Mouse (Mus musculus): ENCODE measurements around the gene Chd1. TPM values are rescaled to one million over a fixed set of nuclear protein-coding genes. Genes with fewer than 3 reads are reported as not detected.

Gene Chd1
- total and polyA plus RNA-seq, 2 experiments = 2.5 to 17.2 TPM

DNA sequence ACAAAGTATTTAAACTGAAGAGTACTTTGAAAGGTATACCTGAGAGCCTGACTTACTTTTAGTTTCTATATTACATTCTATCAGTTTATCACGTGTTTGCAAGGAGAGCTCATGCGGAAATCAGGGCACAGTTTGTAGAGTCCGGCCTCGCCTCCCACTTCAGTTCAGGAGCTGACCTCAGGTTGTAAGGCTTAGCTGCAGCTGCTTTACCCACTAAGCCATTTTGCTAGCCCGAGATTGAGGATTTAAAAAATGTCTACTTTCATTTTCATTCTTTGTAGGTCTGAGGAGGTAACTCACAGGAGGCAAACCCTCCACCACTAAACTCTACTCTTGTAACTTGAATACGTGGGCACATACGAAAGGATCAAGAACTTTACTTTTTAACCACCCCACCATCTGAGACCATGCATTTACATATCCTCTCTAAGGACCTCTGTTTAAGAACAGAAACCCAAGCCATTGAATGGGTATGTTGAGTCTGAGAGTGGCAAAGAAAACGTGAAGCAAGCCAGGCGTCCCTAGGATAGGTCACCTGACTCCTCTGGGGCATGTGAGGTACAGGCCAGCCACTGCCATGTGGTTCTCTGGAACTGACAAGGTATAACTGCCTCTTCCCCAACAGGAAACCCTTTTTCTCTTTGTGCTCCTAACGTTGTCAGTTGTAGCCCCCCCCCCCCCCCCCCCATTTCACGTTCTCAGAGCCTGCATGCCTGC is 111.8 kb downstream of the Chd1 start:
- TF ChIP-seq CTCF (IDR thresholded peaks at IDR 0.05; ENCODE audit: low read depth, low read length) = no peak
- no peak for TF ChIP-seq POLR2A (IDR thresholded peaks at IDR 0.05; ENCODE audit: extremely low read depth, insufficient read depth, low read length)
- Histone ChIP-seq H3K27me3 (ENCODE audit: control insufficient read depth, insufficient read depth, low read length) (no peaks in the 10 kb centered on the region), H3K4me3 (ENCODE audit: insufficient read depth, low read depth, low read length) (no peak overlapping the region), H3K4me1 (ENCODE audit: control insufficient read depth, insufficient read depth, low read length) (0 out of 2 replicates have a peak, but pooled peaks cover 2% of the 10 kb centered on the region), H3K79me2 (ENCODE audit: control insufficient read depth, insufficient read depth, low read length) (peaks cover 5% of the 10 kb centered on the region; the same call in 1 of the 2 replicates), H3K36me3 (ENCODE audit: control insufficient read depth, insufficient read depth, low read length) (peaks cover 2% of the 10 kb centered on the region; the same call in 1 of the 2 replicates), H3K9ac (ENCODE audit: low read depth, low read length) (no peak overlapping the region), H3K27ac (replicated peaks; ENCODE audit: insufficient read depth, low read depth, low read length) (no peak overlapping the region)
- 89% methylated on average over 11 of the region's 11 CpGs for WGBS
- DNase-seq (ENCODE audit: extremely low read depth, low read depth, low spot score) = no peak

DNA sequence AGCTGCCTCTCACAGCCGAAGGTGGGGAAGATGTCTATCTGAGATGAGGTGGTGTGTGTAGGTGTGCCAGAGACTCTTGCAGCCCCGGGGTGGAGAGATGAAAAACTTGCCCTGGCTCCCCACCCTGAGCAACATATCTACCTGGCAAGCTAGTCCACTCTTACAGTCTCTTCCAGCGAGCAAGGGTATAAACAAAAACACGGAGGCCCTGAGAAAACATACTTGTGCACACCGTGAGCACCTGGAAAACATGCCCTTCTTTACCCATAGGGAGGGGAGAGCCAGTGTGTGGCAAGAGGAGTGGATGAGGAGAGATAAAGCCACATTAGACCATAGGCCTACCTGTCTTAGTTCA is 112.3 kb downstream of the Chd1 start:
- Histone ChIP-seq H3K9ac (ENCODE audit: low read depth, low read length) (no peak overlapping the region), H3K79me2 (ENCODE audit: control insufficient read depth, insufficient read depth, low read length) (peaks cover 5% of the 10 kb centered on the region; the same call in 1 of the 2 replicates), H3K36me3 (ENCODE audit: control insufficient read depth, insufficient read depth, low read length) (peaks cover 2% of the 10 kb centered on the region; the same call in 1 of the 2 replicates), H3K27me3 (ENCODE audit: control insufficient read depth, insufficient read depth, low read length) (no peaks in the 10 kb centered on the region), H3K4me1 (ENCODE audit: control insufficient read depth, insufficient read depth, low read length) (0 out of 2 replicates have a peak, but pooled peaks cover 2% of the 10 kb centered on the region), H3K27ac (replicated peaks; ENCODE audit: insufficient read depth, low read depth, low read length) (no peak overlapping the region), H3K4me3 (ENCODE audit: insufficient read depth, low read depth, low read length) (no peak overlapping the region)
- DNase-seq (ENCODE audit: extremely low read depth, low read depth, low spot score) = no peak
- no peak for TF ChIP-seq CTCF (IDR thresholded peaks at IDR 0.05; ENCODE audit: low read depth, low read length)
- no peak for TF ChIP-seq POLR2A (IDR thresholded peaks at IDR 0.05; ENCODE audit: extremely low read depth, insufficient read depth, low read length)
- 93% methylated on average over 5 of the region's 5 CpGs for WGBS

DNA sequence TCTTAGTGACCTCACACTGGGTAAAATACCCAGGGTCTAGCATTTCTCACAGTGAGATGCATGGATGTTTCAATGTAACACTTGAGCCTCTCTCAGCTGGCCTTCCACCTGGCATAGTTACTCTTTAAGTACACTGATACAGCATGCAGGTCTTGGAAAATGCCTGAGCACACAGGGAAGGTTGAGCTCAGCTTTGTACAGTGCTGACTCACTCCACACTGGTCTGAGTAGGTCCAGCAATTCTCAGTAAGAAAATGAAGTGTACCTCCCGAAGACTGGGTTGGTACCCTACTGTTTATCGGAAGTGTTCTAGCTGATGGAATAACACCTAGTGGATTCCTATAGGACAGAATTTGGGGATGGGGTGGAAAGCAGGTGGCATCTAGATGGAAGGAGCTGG is 112.9 kb downstream of the Chd1 start:
- H3K9ac ChIP-seq (ENCODE audit: low read depth, low read length) = no peak overlapping the region
- DNase-seq (ENCODE audit: extremely low read depth, low read depth, low spot score) = no peak
- no peak for TF ChIP-seq POLR2A (IDR thresholded peaks at IDR 0.05; ENCODE audit: extremely low read depth, insufficient read depth, low read length)
- TF ChIP-seq CTCF (IDR thresholded peaks at IDR 0.05; ENCODE audit: low read depth, low read length) = no peak
- 0 out of 2 replicates have a peak, but pooled peaks cover 2% of the 10 kb centered on the region for H3K4me1 ChIP-seq (ENCODE audit: control insufficient read depth, insufficient read depth, low read length)
- no peak overlapping the region for H3K27ac ChIP-seq (replicated peaks; ENCODE audit: insufficient read depth, low read depth, low read length)
- no peaks in the 10 kb centered on the region for H3K27me3 ChIP-seq (ENCODE audit: control insufficient read depth, insufficient read depth, low read length)
- H3K36me3 ChIP-seq (ENCODE audit: control insufficient read depth, insufficient read depth, low read length) = peaks cover 2% of the 10 kb centered on the region; the same call in 1 of the 2 replicates
- peaks cover 5% of the 10 kb centered on the region; the same call in 1 of the 2 replicates for H3K79me2 ChIP-seq (ENCODE audit: control insufficient read depth, insufficient read depth, low read length)
- WGBS = 95% methylated on average over 2 of the region's 2 CpGs
- no peak overlapping the region for H3K4me3 ChIP-seq (ENCODE audit: insufficient read depth, low read depth, low read length)

DNA sequence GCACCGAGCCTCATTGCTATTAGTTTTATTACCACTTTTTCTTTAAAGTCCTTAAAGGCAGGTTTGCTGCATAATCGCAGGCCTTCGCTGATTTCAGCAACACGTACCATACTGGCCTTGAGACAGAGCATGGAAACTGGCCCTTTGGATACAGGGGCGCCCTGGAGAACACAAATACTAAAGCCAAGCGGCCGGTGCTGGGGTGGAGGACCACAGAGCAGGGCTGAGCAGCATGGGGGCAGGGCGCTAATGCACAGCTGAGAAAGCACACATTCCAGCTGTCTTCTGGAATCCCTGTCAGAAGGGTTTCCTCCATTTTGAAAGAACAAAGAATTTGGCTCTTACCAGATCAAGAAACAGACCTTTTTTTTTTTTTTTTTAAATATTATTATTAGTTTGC is 113.6 kb downstream of the Chd1 start:
- Histone ChIP-seq H3K79me2 (ENCODE audit: control insufficient read depth, insufficient read depth, low read length) (peaks cover 5% of the 10 kb centered on the region; the same call in 1 of the 2 replicates), H3K36me3 (ENCODE audit: control insufficient read depth, insufficient read depth, low read length) (peaks cover 2% of the 10 kb centered on the region; the same call in 1 of the 2 replicates), H3K4me1 (ENCODE audit: control insufficient read depth, insufficient read depth, low read length) (0 out of 2 replicates have a peak, but pooled peaks cover 2% of the 10 kb centered on the region), H3K9ac (ENCODE audit: low read depth, low read length) (no peak overlapping the region), H3K4me3 (ENCODE audit: insufficient read depth, low read depth, low read length) (no peak overlapping the region), H3K27ac (replicated peaks; ENCODE audit: insufficient read depth, low read depth, low read length) (no peak overlapping the region), H3K27me3 (ENCODE audit: control insufficient read depth, insufficient read depth, low read length) (no peaks in the 10 kb centered on the region)
- DNase-seq (ENCODE audit: extremely low read depth, low read depth, low spot score) = no peak
- no peak for TF ChIP-seq CTCF (IDR thresholded peaks at IDR 0.05; ENCODE audit: low read depth, low read length)
- TF ChIP-seq POLR2A (IDR thresholded peaks at IDR 0.05; ENCODE audit: extremely low read depth, insufficient read depth, low read length) = no peak
- WGBS = 95% methylated on average over 8 of the region's 8 CpGs

DNA sequence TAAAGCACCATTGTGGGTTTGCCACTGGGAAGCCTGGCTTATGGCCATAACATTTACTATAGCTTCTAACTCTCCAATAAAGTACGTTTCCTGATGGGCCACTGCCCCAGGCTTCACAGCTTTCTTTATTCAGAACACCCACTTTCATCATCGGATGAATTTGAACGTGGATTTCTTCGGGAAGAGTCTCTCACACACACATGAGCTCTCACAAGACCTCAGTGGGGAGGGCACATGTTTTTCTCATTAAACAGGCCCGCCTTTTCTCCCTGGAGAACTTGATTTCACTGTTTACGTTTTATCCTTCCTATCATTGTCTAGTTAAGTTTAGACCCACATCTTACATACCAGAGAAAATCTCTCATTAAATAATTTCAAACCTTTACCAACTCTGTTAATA is 115.4 kb downstream of the Chd1 start:
- TF ChIP-seq CTCF (IDR thresholded peaks at IDR 0.05; ENCODE audit: low read depth, low read length) = no peak
- TF ChIP-seq POLR2A (IDR thresholded peaks at IDR 0.05; ENCODE audit: extremely low read depth, insufficient read depth, low read length) = no peak

DNA sequence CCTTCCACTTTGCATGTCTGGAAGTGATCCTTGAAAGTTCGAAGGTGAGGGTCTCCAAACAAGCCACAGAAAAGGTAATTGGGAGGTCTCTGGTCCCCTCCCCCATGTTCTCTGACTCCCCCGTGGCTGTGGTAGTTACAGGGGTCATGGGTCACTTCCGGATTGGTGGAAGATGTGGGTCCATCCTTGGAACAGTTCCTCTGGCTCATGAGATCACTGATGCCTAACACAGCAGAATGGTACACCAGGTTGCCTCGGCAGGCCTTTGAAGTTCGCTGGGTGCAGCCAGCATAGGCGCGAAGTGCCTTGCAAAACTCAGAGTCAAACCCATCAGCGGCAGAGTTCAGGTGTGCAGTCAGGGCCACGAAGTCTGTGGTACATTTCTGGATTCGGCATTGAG is 116.0 kb downstream of the Chd1 start:
- WGBS = 88% methylated on average over 10 of the region's 10 CpGs
- DNase-seq (ENCODE audit: extremely low read depth, low read depth, low spot score) = no peak

More for the DNA sequence above, 115.4 kb downstream of the Chd1 start:
- Histone ChIP-seq H3K9ac (ENCODE audit: low read depth, low read length) (no peak overlapping the region), H3K27ac (replicated peaks; ENCODE audit: insufficient read depth, low read depth, low read length) (no peak overlapping the region), H3K79me2 (ENCODE audit: control insufficient read depth, insufficient read depth, low read length) (peaks cover 13% of the 10 kb centered on the region; the same call in 1 of the 2 replicates), H3K27me3 (ENCODE audit: control insufficient read depth, insufficient read depth, low read length) (no peaks in the 10 kb centered on the region), H3K4me3 (ENCODE audit: insufficient read depth, low read depth, low read length) (no peak overlapping the region), H3K4me1 (ENCODE audit: control insufficient read depth, insufficient read depth, low read length) (0 out of 2 replicates have a peak, but pooled peaks cover 2% of the 10 kb centered on the region), H3K36me3 (ENCODE audit: control insufficient read depth, insufficient read depth, low read length) (peaks cover 2% of the 10 kb centered on the region; the same call in 1 of the 2 replicates)
- WGBS = 84% methylated on average over 6 of the region's 6 CpGs
- no peak for DNase-seq (ENCODE audit: extremely low read depth, low read depth, low spot score)

More for the DNA sequence above, 116.0 kb downstream of the Chd1 start:
- H3K36me3 ChIP-seq (ENCODE audit: control insufficient read depth, insufficient read depth, low read length) = peaks cover 2% of the 10 kb centered on the region; the same call in 1 of the 2 replicates
- H3K4me3 ChIP-seq (ENCODE audit: insufficient read depth, low read depth, low read length) = no peak overlapping the region
- peaks cover 14% of the 10 kb centered on the region; the same call in 1 of the 2 replicates for H3K79me2 ChIP-seq (ENCODE audit: control insufficient read depth, insufficient read depth, low read length)
- H3K9ac ChIP-seq (ENCODE audit: low read depth, low read length) = no peak overlapping the region
- TF ChIP-seq CTCF (IDR thresholded peaks at IDR 0.05; ENCODE audit: low read depth, low read length) (no peak), POLR2A (IDR thresholded peaks at IDR 0.05; ENCODE audit: extremely low read depth, insufficient read depth, low read length) (no peak)
- no peak overlapping the region for H3K27ac ChIP-seq (replicated peaks; ENCODE audit: insufficient read depth, low read depth, low read length)
- no peaks in the 10 kb centered on the region for H3K27me3 ChIP-seq (ENCODE audit: control insufficient read depth, insufficient read depth, low read length)
- H3K4me1 ChIP-seq (ENCODE audit: control insufficient read depth, insufficient read depth, low read length) = 0 out of 2 replicates have a peak, but pooled peaks cover 2% of the 10 kb centered on the region

Data from liver, adult 2 months (tissue).